Mouse (Mus musculus) thymus, postnatal 14 days (tissue): ENCODE results near the gene Fam178b.

Source experiments
- DNase-seq: peaks from one replicate; pipeline ENCODE4 v3.0.0; 2021

The Fam178b gene

GRCm38 (mm10) chr1:36583408-36584116 is 99.4 kb downstream of the Fam178b start:
- no peak for DNase-seq

DNA sequence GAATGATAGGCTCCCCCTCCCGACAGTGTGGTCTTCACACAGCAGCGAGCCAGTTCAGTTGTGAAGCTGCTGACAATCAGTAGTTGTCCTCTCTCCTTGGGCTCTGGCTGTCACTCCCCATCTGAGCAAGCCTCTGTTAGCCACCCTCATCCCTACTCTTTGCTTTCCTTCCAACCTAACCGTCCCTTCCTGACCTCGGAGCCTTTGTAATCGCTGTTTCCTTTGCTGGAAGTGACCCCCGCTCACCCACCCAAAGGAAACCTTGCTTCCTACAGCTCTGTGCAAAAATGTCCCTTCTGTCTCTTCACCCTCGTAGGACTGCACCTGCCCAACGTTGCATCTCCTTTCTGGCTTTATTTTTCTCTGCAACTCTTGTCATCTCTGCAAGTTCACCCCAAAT is 100.8 kb downstream of the Fam178b start:
- DNase-seq, result no peak

DNA sequence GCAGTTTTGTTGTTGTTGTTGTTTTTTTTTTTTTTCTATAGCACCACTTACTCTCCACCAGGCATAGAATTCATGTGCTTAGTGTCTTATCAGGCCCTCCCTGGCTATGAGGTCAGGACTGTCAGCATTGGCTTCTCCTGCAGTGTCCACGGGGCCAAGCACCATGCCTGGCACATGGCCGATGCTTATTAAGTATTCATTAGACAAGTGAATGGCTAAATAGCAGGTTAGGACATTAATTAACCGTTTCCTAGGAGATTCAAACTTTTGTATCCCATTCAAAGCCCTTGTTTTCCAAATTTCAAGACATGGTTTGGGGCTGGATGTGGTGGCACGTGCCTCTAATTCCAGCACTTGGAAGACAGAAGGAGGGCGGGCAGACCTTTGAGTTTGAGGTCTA is 101.7 kb downstream of the Fam178b start:
- no peak for DNase-seq

DNA sequence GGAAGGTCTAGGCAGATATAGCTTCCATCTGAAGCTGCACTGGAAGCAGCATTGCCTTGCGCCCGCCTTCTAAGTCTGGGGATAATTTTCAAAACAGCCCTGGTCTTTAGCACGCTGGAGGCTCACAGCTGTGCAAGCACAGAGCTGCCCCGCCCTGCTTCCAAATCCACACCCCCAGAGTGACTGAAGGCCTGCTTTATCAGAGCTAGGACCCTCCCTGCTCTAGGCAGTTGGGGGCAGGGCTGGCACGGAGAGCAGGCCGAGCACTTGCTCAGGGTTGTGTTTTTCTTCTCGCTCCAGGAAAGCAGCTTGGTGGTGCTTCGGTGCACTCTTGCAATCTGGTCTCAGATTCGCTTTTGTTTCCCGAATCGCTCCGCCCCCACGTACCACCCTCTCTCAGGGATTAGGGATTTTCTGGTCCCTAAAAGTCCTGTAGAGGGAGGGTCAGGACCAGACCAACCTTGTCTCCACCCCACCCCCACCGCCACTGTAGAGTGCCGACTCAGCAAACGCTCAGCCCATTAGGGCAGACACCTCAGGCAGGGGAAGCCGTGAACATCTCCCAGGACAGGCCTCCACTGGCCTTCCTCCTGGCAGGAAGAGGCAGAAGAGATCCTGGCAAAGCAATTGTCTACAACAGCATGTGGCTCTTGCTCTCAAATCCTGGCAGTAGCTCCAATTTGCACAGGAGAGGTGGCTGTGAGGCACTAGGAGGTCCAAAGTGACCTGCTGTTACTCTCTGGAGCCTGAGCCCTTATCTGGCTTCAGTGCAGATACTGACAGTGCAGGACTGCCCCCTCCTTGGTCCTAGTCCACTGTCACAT is 102.4 kb downstream of the Fam178b start:
- peak; percentile 20 for DNase-seq

DNA sequence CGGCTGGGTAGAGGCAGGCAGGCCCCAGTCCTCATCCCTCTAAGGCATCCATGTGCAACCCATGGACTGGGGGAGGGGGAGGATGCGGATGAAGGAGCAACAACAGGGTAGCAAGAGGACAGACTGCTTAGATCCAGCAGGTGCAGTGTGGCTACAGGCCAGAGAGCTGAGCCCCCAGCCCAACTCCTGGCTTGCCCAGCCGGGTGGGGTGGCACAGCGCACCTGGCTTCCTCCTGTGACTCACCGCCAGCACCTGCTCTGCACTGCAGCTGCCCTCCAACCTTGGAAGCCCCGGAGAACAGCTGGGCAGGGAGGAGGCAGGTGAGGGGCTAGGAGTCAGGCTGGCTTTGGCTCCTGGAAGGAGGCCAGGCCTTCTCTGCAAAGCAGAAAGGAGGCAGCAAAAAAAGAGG is 103.0 kb downstream of the Fam178b start:
- peak; percentile 82 for DNase-seq

- DNase-seq, result no peak
Observed at GRCm38 (mm10) chr1:36576991-36577675, 105.8 kb downstream of the Fam178b start.

GRCm38 (mm10) chr1:36575347-36575746 is 107.6 kb downstream of the Fam178b start:
- no peak for DNase-seq

- no peak for DNase-seq
Observed at GRCm38 (mm10) chr1:36574196-36574955, 108.6 kb downstream of the Fam178b start.

- DNase-seq, result no peak
Observed at GRCm38 (mm10) chr1:36573524-36573923, 109.5 kb downstream of the Fam178b start.

GRCm38 (mm10) chr1:36572709-36573108 is 110.3 kb downstream of the Fam178b start:
- no peak for DNase-seq

- DNase-seq, result no peak
Observed at GRCm38 (mm10) chr1:36572140-36572700, 110.8 kb downstream of the Fam178b start.

DNA sequence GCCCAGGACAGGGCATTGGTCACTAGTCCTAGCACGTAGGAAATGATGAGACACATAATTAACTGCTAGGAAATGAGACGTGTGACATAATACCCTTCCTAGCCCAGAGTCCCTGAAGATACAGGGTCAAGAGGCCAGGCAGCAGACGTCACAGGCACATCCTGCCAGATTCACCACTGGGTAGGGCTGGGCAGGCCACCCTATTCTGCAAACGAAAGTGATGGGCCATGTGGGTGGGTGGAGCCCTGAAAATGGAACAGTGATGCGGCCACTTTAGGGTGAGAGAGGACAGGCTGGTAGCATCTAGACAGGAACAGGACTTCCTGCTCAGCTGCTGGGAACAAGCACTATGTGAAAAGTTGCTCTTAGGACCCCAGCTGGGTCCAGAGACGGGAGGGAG is 111.4 kb downstream of the Fam178b start:
- no peak for DNase-seq

GRCm38 (mm10) chr1:36570320-36570719 is 112.7 kb downstream of the Fam178b start:
- DNase-seq, result no peak

- DNase-seq, result no peak
Observed at GRCm38 (mm10) chr1:36569694-36570276, 113.2 kb downstream of the Fam178b start.

GRCm38 (mm10) chr1:36568776-36569175 is 114.2 kb downstream of the Fam178b start:
- no peak for DNase-seq

DNA sequence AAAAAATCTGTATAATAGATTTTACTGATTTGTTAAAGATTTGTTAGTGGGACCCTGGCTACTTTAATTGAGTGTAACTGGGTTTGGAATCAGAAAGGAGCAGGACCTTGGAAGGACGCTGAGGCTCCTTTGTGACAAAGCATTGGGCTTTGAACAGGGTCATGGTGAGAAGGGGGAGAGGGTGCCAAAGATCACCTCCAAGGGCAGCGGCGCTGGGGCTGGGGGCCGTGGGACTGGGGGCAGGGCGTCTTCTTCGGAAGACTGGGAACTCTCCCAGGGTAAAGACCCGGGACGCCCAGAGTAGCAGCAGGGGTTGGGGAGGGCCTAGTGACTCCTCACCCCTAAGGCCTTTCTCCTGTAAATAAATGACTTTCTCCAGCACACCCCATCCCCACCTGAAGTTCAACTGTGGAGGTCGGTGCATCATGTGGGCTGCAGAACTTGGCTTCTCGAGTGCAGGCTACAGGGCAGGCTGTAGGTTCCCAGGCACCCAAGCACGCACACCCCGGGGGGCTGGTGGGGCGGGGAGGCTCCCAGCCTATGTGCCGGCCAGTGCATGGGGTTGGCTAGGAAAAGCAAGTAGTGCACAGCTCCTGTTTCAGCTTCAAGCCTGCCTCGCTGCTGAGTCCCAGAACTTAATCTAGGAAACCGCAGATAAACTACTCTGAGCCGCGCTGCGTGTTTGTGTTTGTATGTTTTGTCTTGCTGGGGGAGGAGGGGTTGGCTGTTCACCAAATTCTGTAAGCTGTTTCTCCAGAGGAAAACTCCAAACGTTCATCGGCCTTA is 115.0 kb downstream of the Fam178b start:
- no peak for DNase-seq

- DNase-seq, result no peak
Observed at GRCm38 (mm10) chr1:36566425-36566824, 116.6 kb downstream of the Fam178b start.

GRCm38 (mm10) chr1:36564101-36564500 is 118.9 kb downstream of the Fam178b start:
- no peak for DNase-seq

DNA sequence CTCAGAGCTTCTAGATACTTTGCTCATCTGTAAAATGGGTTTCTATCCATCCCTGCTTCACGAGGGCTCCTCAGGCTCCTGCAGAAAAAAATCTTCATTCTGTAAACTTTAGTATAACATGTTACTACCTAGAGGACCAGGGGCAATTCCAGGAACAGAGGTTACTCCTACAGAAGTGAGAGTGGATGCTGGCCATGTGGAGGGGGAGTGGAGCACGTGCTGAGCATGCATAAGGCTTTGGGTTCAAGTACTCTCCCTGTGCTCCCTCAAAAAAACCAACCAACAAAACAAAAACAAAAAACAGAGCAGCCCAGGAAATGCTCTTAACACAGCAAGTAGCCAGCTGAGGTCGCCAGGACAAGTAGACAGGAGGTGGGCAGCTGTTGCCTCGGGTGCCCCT is 119.4 kb downstream of the Fam178b start:
- no peak for DNase-seq

GRCm38 (mm10) chr1:36563197-36563596 is 119.8 kb downstream of the Fam178b start:
- no peak for DNase-seq

- no peak for DNase-seq
Observed at GRCm38 (mm10) chr1:36562388-36562787, 120.6 kb downstream of the Fam178b start.
